Mouse (Mus musculus): ENCODE data around the gene Ranbp3l.

Ranbp3l gene

GRCm38 (mm10) chr15:9070912-9071555, 103.3 kb downstream of the Ranbp3l start, which contains the start of gene Nadk2:
TSS of gene Nadk2 (plus strand) at chr15:9071260.
- CTCF ChIA-PET = no interaction called here

GRCm38 (mm10) chr15:9071556-9072544, 104.1 kb downstream of the Ranbp3l start:
- CTCF ChIA-PET = interaction anchor here (0.6 kb wide), 1 partner anchor 980 kb away, joined by 21 read pairs; no protein-coding TSS in a partner anchor

- CTCF ChIA-PET = no interaction called here
Measured at GRCm38 (mm10) chr15:9072630-9073029, 104.9 kb downstream of the Ranbp3l start.

GRCm38 (mm10) chr15:9073067-9073608, 105.4 kb downstream of the Ranbp3l start:
- CTCF ChIA-PET = interaction anchor here (0.6 kb wide), 1 partner anchor 32 kb away, joined by 3 read pairs; no protein-coding TSS in a partner anchor

GRCm38 (mm10) chr15:9073684-9074083, 105.9 kb downstream of the Ranbp3l start:
- CTCF ChIA-PET = interaction anchor here (0.6 kb wide), 1 partner anchor 31 kb away, joined by 3 read pairs; no protein-coding TSS in a partner anchor

GRCm38 (mm10) chr15:9074139-9074538, 106.4 kb downstream of the Ranbp3l start:
- CTCF ChIA-PET = no interaction called here

- CTCF ChIA-PET = interaction anchor here (0.8 kb wide), 1 partner anchor 562 kb away, joined by 6 read pairs; no protein-coding TSS in a partner anchor
Measured at GRCm38 (mm10) chr15:9074671-9075070, 106.9 kb downstream of the Ranbp3l start.

GRCm38 (mm10) chr15:9075608-9076200, 108.0 kb downstream of the Ranbp3l start:
- CTCF ChIA-PET = interaction anchor here (0.8 kb wide), 1 partner anchor 561 kb away, joined by 6 read pairs; no protein-coding TSS in a partner anchor

GRCm38 (mm10) chr15:9078481-9079300, 110.9 kb downstream of the Ranbp3l start:
- CTCF ChIA-PET = no interaction called here

- CTCF ChIA-PET = no interaction called here
Measured at GRCm38 (mm10) chr15:9079626-9080025, 111.9 kb downstream of the Ranbp3l start.

- CTCF ChIA-PET = no interaction called here
Measured at GRCm38 (mm10) chr15:9080206-9080605, 112.5 kb downstream of the Ranbp3l start.

GRCm38 (mm10) chr15:9081294-9081693, 113.5 kb downstream of the Ranbp3l start:
- CTCF ChIA-PET = no interaction called here

GRCm38 (mm10) chr15:9082753-9083152, 115.0 kb downstream of the Ranbp3l start:
- CTCF ChIA-PET = no interaction called here

- CTCF ChIA-PET = no interaction called here
Measured at GRCm38 (mm10) chr15:9086813-9087212, 119.1 kb downstream of the Ranbp3l start.

GRCm38 (mm10) chr15:9087421-9087820, 119.7 kb downstream of the Ranbp3l start:
- CTCF ChIA-PET = no interaction called here

- CTCF ChIA-PET = no interaction called here
Measured at GRCm38 (mm10) chr15:9087895-9088682, 120.3 kb downstream of the Ranbp3l start.

GRCm38 (mm10) chr15:9088683-9089072, 120.9 kb downstream of the Ranbp3l start:
- CTCF ChIA-PET = no interaction called here

GRCm38 (mm10) chr15:9089136-9089720, 121.5 kb downstream of the Ranbp3l start:
- CTCF ChIA-PET = no interaction called here

GRCm38 (mm10) chr15:9090662-9091061, 122.9 kb downstream of the Ranbp3l start:
- CTCF ChIA-PET = no interaction called here

All from spleen, embryonic (tissue).